Mouse (Mus musculus) kidney, adult 18-20 months (tissue): ENCODE measurements at regions not wholly inside any gene's neighbourhood (a gene's known extent, or its start where the extent isn't known, plus 50 kb on each side); places are given as distances from the start of the nearest gene placed in this dataset.

Source experiments
- DNase-seq: peaks from one replicate; pipeline ENCODE4 v3.0.0; 2021

DNA sequence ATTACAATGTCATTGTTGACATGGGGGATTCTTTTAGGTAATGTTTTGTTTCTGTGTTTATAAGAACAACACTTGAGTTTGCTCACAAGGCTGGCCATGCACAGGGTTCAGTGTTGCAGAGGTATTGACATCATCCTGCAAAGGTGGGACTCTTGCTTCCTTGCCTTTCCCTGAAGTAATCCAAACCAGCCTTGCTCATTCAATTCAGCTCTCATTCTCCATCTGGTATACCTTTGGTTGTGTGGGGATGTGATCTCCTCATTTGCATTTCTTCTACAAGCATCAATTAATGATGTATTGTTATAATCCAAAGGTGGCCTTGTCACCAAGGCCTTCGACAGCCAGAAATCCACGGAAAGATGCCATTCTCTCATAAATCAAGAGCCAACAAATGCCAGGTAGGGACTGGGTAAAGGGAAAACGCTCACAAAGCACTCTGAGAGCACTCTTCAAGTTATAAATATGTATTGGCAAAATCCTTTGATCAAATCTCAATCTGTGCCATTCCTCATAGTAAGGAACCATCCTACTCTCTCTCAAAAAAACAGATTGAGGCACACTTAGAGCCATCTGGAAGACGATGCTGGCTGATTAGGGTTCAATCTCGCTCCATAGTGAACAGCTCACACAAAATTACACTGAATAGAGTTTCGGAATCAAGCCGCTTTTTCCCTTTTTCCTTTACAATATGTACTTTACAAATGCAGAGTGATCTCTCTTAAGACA is 435.1 kb downstream of the Klf5 start:
- DNase-seq = no peak

- no peak for DNase-seq
Measured at GRCm38 (mm10) chr14:99734200-99734567, 435.7 kb downstream of the Klf5 start.

- DNase-seq = no peak
Measured at GRCm38 (mm10) chr14:99743625-99744297, 445.3 kb downstream of the Klf5 start.

GRCm38 (mm10) chr14:99745209-99745608 is 446.7 kb downstream of the Klf5 start:
- no peak for DNase-seq

DNA sequence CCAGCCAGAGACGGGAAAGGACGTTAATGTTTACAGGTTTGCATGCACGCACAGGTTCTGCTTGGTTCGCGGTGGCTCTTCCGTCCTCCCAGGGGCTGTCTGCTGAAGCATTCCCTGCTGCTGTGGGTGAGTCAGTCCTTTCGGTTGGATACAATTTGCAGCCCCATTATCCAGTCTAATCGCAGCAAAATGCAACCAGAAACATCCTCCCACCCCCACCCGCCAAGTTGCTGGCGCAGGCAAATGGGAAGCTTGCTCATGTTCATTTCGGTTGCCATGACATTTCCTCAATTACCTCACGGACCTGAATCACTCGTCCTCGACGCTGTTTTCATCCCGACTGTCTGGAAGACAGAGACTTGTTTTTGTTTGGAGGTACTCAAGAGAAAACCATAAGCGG is 449.7 kb downstream of the Klf5 start:
- no peak for DNase-seq

DNA sequence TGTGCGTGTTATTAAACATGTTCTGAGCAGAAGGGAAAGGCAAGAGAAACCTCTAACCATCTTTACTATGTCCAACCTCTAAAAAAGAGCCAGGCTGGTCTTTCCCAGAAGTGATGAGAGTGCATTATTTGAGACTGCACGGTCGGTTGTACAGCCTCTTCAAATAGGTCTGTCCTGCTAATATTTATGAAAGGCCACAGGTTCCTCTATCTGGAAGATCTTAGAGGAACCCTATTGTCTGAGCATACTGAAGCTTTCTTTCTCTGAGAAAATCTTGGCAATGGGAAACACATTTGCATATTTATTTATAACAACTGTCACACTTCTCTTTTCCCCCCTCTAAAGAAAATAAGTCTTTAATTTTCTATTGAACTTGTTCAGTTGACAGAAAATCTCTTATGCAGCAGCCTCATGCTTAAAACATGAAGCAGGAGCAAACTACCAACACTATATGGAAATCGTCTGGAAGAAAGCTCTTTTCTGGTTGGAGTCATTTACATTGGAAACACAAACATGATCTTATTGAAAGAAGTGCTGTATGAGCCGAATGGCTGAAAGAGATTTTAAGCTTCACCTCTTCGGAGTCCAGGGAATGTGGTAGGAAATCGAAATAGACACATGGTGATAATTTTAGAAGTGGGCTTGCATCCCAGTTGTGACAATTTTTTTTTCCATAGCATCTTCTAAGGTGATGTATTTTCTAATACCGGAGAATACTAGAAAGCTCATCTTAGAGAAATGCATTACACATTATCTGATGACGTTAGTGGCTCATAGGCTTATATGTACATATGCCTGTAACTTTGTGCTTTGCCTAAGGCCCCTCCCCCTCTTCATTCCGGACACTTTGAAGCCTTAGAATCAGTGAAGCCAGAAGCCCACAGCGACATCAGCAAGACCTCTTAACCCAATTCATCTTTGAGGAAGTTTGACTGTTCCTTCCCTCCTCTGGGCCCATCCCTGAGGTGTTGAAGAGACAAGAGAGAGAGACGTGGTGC is 451.1 kb downstream of the Klf5 start:
- no peak for DNase-seq

- DNase-seq = no peak
Measured at GRCm38 (mm10) chr14:99758045-99758444, 459.6 kb downstream of the Klf5 start.

DNA sequence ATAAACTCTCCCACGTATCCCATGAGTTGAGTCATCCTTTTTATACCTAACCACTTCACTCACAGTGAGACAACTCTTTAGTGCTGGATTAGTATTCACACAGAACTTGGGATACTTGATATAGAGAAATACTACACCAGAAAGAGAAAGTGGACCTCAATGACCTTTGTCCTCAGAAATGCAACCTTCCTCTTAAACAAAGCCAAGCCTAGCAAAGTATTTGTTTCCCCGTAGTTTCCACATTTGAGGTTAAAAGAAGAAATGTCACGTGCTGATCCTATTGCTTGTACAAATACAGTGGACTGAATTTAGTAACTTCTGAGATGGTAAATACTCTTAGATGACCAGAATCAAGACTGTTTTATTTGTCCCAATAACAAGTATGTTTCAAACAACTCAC is 464.8 kb downstream of the Klf5 start:
- DNase-seq = no peak

- DNase-seq = no peak
Measured at GRCm38 (mm10) chr14:99771009-99771408, 472.5 kb downstream of the Klf5 start.

- DNase-seq = no peak
Measured at GRCm38 (mm10) chr14:99772774-99773423, 474.4 kb downstream of the Klf5 start.

GRCm38 (mm10) chr14:99778477-99778876 is 480.0 kb downstream of the Klf5 start:
- DNase-seq = no peak

DNA sequence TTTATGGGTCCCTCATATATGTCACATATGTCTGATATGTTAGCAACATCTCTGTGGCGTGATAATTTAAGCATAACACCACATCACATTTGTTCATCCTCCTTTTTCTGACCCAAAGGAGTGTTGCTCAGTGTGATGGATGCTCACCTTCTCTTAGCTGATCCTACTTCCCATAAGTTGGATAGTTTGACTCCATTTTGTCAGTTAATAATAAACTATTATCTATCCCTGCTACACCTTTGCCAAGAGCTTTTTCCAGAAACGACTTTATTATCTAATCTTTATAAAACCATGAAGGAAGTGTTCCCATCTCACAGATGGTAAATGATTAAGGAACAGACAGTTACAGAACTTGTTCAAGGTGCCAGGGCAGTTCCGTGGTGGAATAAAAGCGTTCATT is 480.5 kb downstream of the Klf5 start:
- no peak for DNase-seq

DNA sequence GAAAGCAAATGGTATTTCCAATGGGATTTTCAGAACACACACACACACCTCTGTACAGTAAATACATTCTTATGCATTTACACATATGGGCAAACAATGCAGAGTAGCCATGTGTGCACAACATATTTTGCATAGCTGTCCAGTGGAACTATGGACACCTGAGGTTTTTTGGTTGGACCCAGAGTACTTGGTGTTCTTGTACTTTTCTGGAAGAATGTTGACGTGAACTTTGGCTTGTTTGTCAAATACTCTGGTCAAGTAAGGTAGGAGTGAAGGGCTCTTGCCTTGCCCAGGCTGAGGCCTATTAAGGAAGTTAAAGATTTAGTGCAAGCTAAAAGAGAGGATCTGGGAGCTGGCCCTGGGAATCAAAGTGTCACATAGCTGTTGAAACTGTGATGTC is 485.2 kb downstream of the Klf5 start:
- DNase-seq = no peak

DNA sequence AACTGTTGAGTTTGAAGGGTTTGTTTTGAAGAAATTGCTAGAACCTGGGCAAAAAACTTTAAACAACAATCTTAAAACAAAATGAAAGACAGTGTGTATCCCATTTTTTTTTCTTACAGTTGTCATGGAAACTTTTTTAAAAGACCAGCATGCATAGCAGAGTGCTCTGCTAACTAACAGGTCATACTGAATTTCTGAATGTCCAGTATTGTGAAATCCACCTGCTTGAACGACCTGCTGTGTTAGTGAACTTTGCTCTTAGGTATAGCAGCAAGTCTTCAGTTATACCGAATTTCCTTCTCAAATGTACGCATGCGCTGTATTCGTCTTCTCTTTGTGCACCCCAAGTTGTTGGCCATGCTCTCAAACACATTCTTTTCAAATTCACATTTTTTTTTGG is 486.6 kb downstream of the Klf5 start:
- no peak for DNase-seq

DNA sequence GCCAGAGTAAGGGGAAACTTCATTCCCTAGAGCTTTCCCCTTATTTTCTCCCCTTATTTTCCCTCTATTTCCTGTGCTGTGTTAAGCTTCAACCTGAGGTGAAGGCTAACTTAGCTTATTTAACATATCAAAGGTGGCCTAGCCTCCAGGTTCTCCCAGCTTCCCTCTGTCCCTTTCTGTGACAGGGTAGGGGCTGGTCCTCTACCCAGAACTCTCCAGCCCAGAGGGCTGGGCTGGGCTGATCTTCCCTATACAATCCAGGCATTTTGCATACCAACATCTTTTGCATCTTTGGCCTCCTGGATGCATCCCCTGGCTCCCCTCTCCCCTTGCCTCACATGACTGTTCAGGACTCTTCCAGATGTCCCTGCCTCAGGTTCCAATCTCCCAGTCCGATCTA is 487.9 kb downstream of the Klf5 start:
- DNase-seq = no peak

DNA sequence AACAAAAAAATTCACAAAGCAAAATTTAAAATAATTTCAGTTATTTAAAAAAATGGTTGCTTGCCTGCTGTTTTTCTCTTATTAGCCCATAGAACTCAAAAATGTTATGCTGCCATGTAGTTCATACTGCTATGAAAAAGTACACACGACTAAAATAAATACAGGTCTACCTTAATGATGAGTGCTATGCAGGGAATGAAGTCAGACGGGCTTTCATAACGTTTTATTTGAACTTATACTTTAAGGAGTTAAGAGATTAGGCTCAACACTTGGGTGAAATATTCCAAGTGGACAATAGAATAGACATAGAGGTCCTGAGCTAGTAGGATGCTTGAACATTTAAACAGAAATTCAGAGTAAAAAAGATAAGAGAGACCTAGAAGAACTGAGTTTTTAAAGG is 489.7 kb downstream of the Klf5 start:
- no peak for DNase-seq

DNA sequence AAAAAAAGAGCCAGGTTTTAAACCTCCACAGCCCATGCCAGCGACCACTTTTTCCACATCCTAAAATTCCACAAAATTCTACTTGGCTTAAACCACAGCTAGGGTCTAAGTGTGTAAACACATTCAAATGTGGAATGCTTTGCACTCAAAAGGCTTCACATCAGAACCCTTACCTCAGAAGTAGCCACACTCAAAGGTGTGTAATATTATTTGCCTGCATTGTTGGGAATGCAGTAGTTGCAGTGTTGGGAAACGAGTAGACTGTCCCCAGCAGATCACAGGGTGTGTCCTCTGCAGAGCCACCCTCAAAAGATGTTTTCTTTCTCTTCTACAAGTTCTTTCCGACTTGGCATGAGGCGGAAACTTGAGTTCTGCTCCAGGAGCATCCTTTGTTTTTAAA is 488.2 kb downstream of the Klf12 start:
- DNase-seq = no peak

- no peak for DNase-seq
Measured at GRCm38 (mm10) chr14:99806052-99806451, 478.4 kb downstream of the Klf12 start.

DNA sequence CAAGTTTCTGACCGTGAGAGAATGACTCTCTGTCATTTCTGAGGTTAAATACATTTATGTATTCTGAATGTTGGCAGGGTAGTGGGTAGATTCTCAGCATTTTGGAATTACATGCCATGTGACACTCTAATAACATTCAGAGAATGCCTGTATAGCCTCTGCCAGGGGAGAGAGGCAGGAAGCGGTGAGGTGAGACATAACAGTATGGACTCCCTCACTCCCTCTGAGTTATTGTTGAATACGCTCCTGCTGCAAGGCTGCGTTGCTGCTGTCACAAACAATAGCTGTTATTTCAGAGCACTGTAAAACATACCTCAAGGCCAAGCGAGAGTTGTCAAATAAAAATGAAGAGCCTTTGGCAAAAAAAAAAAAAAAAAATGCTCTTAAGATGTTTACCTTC is 477.9 kb downstream of the Klf12 start:
- no peak for DNase-seq

- DNase-seq = no peak
Measured at GRCm38 (mm10) chr14:99812741-99813485, 471.6 kb downstream of the Klf12 start.
